Mouse (Mus musculus) adrenal gland (tissue): ENCODE data around the gene F830045P16Rik.
"Not testable (repeated sequence)": the region's sequence is repeated elsewhere in the genome, so short reads cannot be mapped to it uniquely, and the experiment has no call there.

Experiments
- intact Hi-C: fragments of 180-260 bp; cut with DNase I; formaldehyde crosslinking; loops from one replicate; pipeline ENCODE4 v1.15.1; 2025

F830045P16Rik gene

GRCm38 (mm10) chr2:129489496-129490285 lies 46.7 kb downstream of the F830045P16Rik start:
- intact Hi-C loops, result no loop called here

GRCm38 (mm10) chr2:129483150-129483549 lies 53.3 kb downstream of the F830045P16Rik start:
- intact Hi-C loops, result no loop called here

- intact Hi-C loops, result no loop called here
Observed at GRCm38 (mm10) chr2:129471905-129472304, 64.5 kb downstream of the F830045P16Rik start.

GRCm38 (mm10) chr2:129470839-129471238 lies 65.6 kb downstream of the F830045P16Rik start:
- intact Hi-C loops, result no loop called here

- intact Hi-C loops, result not testable (repeated sequence)
Observed at GRCm38 (mm10) chr2:129438772-129439171, 97.6 kb downstream of the F830045P16Rik start.

- intact Hi-C loops, result no loop called here
Observed at GRCm38 (mm10) chr2:129435154-129435553, 101.2 kb downstream of the F830045P16Rik start.

GRCm38 (mm10) chr2:129423741-129424140 lies 112.7 kb downstream of the F830045P16Rik start:
- intact Hi-C loops, result no loop called here

GRCm38 (mm10) chr2:129420897-129421561 lies 115.4 kb downstream of the F830045P16Rik start:
- intact Hi-C loops, result no loop called here

- intact Hi-C loops, result no loop called here
Observed at GRCm38 (mm10) chr2:129419361-129419880, 117.0 kb downstream of the F830045P16Rik start.

- intact Hi-C loops, result no loop called here
Observed at GRCm38 (mm10) chr2:129414593-129414992, 121.8 kb downstream of the F830045P16Rik start.

GRCm38 (mm10) chr2:129413488-129413887 lies 122.9 kb downstream of the F830045P16Rik start:
- intact Hi-C loops, result no loop called here

GRCm38 (mm10) chr2:129411651-129412050 lies 124.8 kb downstream of the F830045P16Rik start:
- intact Hi-C loops, result no loop called here

GRCm38 (mm10) chr2:129410344-129410743 lies 126.1 kb downstream of the F830045P16Rik start:
- intact Hi-C loops, result no loop called here

- intact Hi-C loops, result loop anchor here (5.0 kb wide), 2 partner anchors 111 to 126 kb away; partner anchors contain the start of gene Ckap2l
Observed at GRCm38 (mm10) chr2:129408476-129408875, 127.9 kb downstream of the F830045P16Rik start.
